Mouse (Mus musculus) CH12.LX (cell line): Measurements from ENCODE around the gene Rps6ka2. TPM values are rescaled to one million over a fixed set of nuclear protein-coding genes. Genes with fewer than 3 reads are reported as not detected.
A peak's percentile ranks its signal among the peaks of the same experiment; 100 is the strongest.

Source experiments
- DNase-seq: peaks from one replicate; pipeline ENCODE4 v3.0.0-alpha.2; 2013; ENCODE audit errors: extremely low read depth
- H3K27ac ChIP-seq: 2 replicates; pipeline ENCODE4 v1.5.1; 2012; ENCODE audit warnings: low read depth, mild to moderate bottlenecking, control low read depth, moderate library complexity; ENCODE audit not compliant: insufficient read depth
- H3K27me3 ChIP-seq: replicated peaks from 2 replicates; pipeline ENCODE3; 2012; ENCODE audit warnings: inconsistent platforms
- H3K36me3 ChIP-seq, 2 experiments: replicated peaks in 1 of 2; 2 replicates each; pipeline versions ENCODE3 to v1.6.1; 2012; ENCODE audit warnings: inconsistent platforms in 1 of 2, low read length in 1 of 2, mild to moderate bottlenecking in 1 of 2, mixed read lengths in 1 of 2, moderate library complexity in 1 of 2; ENCODE audit not compliant: control insufficient read depth in 1 of 2, insufficient read depth in 1 of 2
- H3K4me1 ChIP-seq, 2 experiments: 2 replicates each; pipeline ENCODE4 v1.6.1; 2012; ENCODE audit warnings: inconsistent platforms in 1 of 2, moderate library complexity in 1 of 2; ENCODE audit not compliant: insufficient read depth in 2 of 2, control insufficient read depth in 1 of 2
- H3K4me2 ChIP-seq: 2 replicates; pipeline ENCODE4 v1.6.1; 2012; ENCODE audit warnings: low read depth, mild to moderate bottlenecking, control low read depth; ENCODE audit not compliant: poor library complexity, insufficient read depth, severe bottlenecking
- H3K4me3 ChIP-seq, 3 experiments: fragments of 150-350 bp in 1 of 3; sonication (generic) in 1 of 3; replicated peaks in 1 of 3; 2 replicates each; pipeline versions ENCODE3 to v1.5.1; 2011 to 2012; ENCODE audit warnings: low read depth in 2 of 3, low read length in 2 of 3, mild to moderate bottlenecking in 2 of 3, moderate library complexity in 2 of 3, control low read depth in 1 of 3, improper control_type of control experiment in 1 of 3, inconsistent platforms in 1 of 3, mixed read lengths in 1 of 3; ENCODE audit not compliant: poor library complexity in 1 of 3
- H3K79me2 ChIP-seq: replicated peaks from 2 replicates; pipeline ENCODE4 v1.6.1; 2012; ENCODE audit warnings: mild to moderate bottlenecking, moderate library complexity; ENCODE audit not compliant: control insufficient read depth, poor library complexity, insufficient read depth, severe bottlenecking; ENCODE audit errors: extremely low read depth
- H3K9ac ChIP-seq: 2 replicates; pipeline ENCODE4 v1.6.1; 2012; ENCODE audit warnings: low read depth, mild to moderate bottlenecking, control low read depth, moderate library complexity; ENCODE audit not compliant: insufficient read depth
- H3K9me3 ChIP-seq: replicated peaks from 2 replicates; pipeline ENCODE3; 2012; ENCODE audit warnings: low read length, inconsistent platforms, mixed read lengths
- BHLHE40 ChIP-seq: IDR thresholded peaks from 2 replicates; pipeline ENCODE4 v1.6.1; 2011; ENCODE audit warnings: mild to moderate bottlenecking, low read depth, low read length, improper control_type of control experiment
- CHD1 ChIP-seq: IDR thresholded peaks from 2 replicates; pipeline ENCODE4 v1.6.1; 2012; ENCODE audit warnings: low read depth, low read length, improper control_type of control experiment, inconsistent platforms
- CHD2 ChIP-seq: IDR thresholded peaks from 2 replicates; pipeline ENCODE4 v1.6.1; 2011; ENCODE audit warnings: low read length, improper control_type of control experiment
- CTCF ChIP-seq, 2 experiments: IDR thresholded peaks in 1 of 2; conservative IDR thresholded peaks in 1 of 2; 2 replicates each; pipeline ENCODE4 v1.5.1; 2011 to 2012; ENCODE audit warnings: low read depth in 2 of 2, low read length in 2 of 2, improper control_type of control experiment in 1 of 2, inconsistent platforms in 1 of 2, mild to moderate bottlenecking in 1 of 2, moderate library complexity in 1 of 2
- E2F4 ChIP-seq: IDR thresholded peaks from 2 replicates; pipeline ENCODE4 v1.6.1; 2011; ENCODE audit warnings: low read depth, low read length, improper control_type of control experiment; ENCODE audit not compliant: insufficient replicate concordance
- ELF1 ChIP-seq: IDR thresholded peaks from 2 replicates; pipeline ENCODE4 v1.6.1; 2014; ENCODE audit warnings: low read depth, mild to moderate bottlenecking, inconsistent platforms, low read length, improper control_type of control experiment
- ETS1 ChIP-seq: conservative IDR thresholded peaks from 2 replicates; pipeline ENCODE4 v1.6.1; 2012; ENCODE audit warnings: low read depth, mild to moderate bottlenecking, inconsistent platforms, low read length, improper control_type of control experiment, moderate library complexity
- HCFC1 ChIP-seq: IDR thresholded peaks from 2 replicates; pipeline ENCODE4 v1.6.1; 2012; ENCODE audit warnings: low read depth, mild to moderate bottlenecking, inconsistent platforms, low read length, improper control_type of control experiment
- JUND ChIP-seq: conservative IDR thresholded peaks from 2 replicates; pipeline ENCODE4 v1.6.1; 2011; ENCODE audit warnings: low read depth, low read length, improper control_type of control experiment
- MAX ChIP-seq: IDR thresholded peaks from 2 replicates; pipeline ENCODE4 v1.6.1; 2011; ENCODE audit warnings: low read length, improper control_type of control experiment
- RAD21 ChIP-seq: IDR thresholded peaks from 2 replicates; pipeline ENCODE4 v1.6.1; 2011; ENCODE audit warnings: low read depth, mild to moderate bottlenecking, low read length, improper control_type of control experiment, moderate library complexity
- TBP ChIP-seq: conservative IDR thresholded peaks from 2 replicates; pipeline ENCODE4 v1.6.1; 2011; ENCODE audit warnings: low read depth, low read length, improper control_type of control experiment
- USF1 ChIP-seq: IDR thresholded peaks from 2 replicates; pipeline ENCODE4 v1.6.1; 2014; ENCODE audit warnings: low read depth, mild to moderate bottlenecking, inconsistent platforms, low read length, improper control_type of control experiment
- USF2 ChIP-seq: conservative IDR thresholded peaks from 2 replicates; pipeline ENCODE4 v1.6.1; 2011; ENCODE audit warnings: low read depth, low read length, improper control_type of control experiment
- dilution Hi-C: fragments of 300-500 bp; cut with MboI; formaldehyde crosslinking; loops from 2 replicates; pipeline ENCODE4 v1.14.3; 2020; ENCODE audit warnings: low sequenced_read_pairs; ENCODE audit not compliant: extremely low pct_unique_long_range_greater_than_20kb, extremely low pct_ligation_motif_present
- in situ Hi-C: fragments of 300-500 bp; cut with MboI; formaldehyde crosslinking; loops from 3 replicates; pipeline ENCODE4 v1.14.3; 2019; ENCODE audit warnings: low sequenced_read_pairs, low pct_ligation_motif_present, low pct_unique_long_range_greater_than_20kb, mixed read lengths
- polyA plus RNA-seq: library from polyadenylated mRNA; unstranded; fragments of >175 nt; gene quantifications from 2 replicates; pipeline ENCODE4 v1.2.1, GENCODE M21; 2012; ENCODE audit warnings: low read depth; ENCODE audit not compliant: insufficient read length
- total RNA-seq, 2 experiments: library from RNA; depleted of rRNA; stranded (reverse); fragments of 300-350 nt in 1 of 2; fragments of >200 nt in 1 of 2; gene quantifications; 2 replicates each; pipeline ENCODE4 v1.2.3; 2012 to 2014

Rps6ka2 gene
- total and polyA plus RNA-seq, 3 experiments: 0.64 to 1.4 (median 0.91) TPM

- no peak overlapping the region for H3K4me3 ChIP-seq
- H3K9ac ChIP-seq: no peak overlapping the region
- H3K27ac ChIP-seq: no peak overlapping the region
- no peak for DNase-seq
- H3K27me3 ChIP-seq: no peaks in the 10 kb centered on the region
- no peaks in the 10 kb centered on the region for H3K36me3 ChIP-seq
- in situ Hi-C loops (no loop called here), dilution Hi-C loops (no loop called here)
- TF ChIP-seq RAD21 (no peak), CHD1 (no peak)
- no peaks in the 10 kb centered on the region for H3K79me2 ChIP-seq
- H3K4me2 ChIP-seq: no peak overlapping the region
- peaks cover 14 to 39% of the 10 kb centered on the region in 2 experiments for H3K4me1 ChIP-seq
- no peaks in the 10 kb centered on the region for H3K9me3 ChIP-seq
Observed at GRCm38 (mm10) chr17:7233197-7233596, 63.3 kb downstream of the Rps6ka2 start.

DNA sequence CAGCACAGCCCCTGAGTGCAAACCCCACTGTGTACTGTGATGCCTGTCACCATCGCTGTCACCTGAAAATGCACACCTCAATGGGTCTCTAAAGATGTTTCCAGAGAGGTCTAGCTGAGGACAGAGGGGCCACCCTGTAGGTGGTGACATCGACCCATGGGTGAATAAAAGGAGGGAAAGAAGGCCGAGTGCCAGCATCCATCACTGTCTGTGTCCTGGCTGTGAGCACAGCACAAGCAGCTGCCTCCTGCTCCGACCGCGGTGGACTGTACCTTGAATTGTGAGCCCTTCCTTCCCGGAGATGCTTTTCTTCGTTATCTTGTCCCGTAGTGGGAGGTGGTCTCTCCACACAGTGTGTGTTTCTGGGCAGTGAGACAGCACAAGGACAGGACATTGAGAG, 67.8 kb downstream of the Rps6ka2 start:
- TF ChIP-seq E2F4 (no peak), CTCF (conservative IDR thresholded peaks at IDR 0.05 in 1 of 2, IDR thresholded peaks at IDR 0.05 in 1 of 2; ENCODE audit: low read depth in 2 of 2, low read length in 2 of 2) (no peak), ETS1 (no peak), CHD1 (no peak), CHD2 (no peak)
- in situ Hi-C loops: no loop called here
- no peak overlapping the region for H3K27ac ChIP-seq

DNA sequence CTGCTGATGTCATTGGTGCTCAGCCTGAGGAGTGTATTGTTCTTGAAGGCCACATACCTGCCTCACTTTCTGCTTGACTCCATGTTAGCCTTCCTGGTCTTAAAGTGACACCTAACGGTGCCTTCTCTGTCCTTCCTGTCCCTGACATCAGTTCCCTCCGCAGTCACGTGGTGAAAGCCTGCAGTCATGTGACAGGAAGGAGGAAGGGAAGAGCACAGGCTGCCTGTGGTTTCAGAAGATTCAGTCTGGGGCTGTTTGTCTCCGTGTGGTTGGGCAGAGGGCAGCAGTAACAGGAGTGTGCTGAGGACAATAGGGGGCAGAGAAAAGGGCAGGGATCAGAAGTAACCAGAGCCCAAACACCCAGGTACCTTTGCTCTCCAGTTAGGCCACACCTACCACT, 68.9 kb downstream of the Rps6ka2 start:
- Histone ChIP-seq H3K4me2 (no peak overlapping the region), H3K9me3 (no peaks in the 10 kb centered on the region), H3K79me2 (no peaks in the 10 kb centered on the region), H3K27ac (no peak overlapping the region), H3K9ac (no peak overlapping the region), H3K27me3 (no peaks in the 10 kb centered on the region)
- in situ Hi-C loops: no loop called here
- dilution Hi-C loops: no loop called here
- DNase-seq: peak; percentile 51
- TF ChIP-seq BHLHE40 (peak; percentile 72), CHD1 (no peak), MAX (peak; percentile 83), ELF1 (peak; percentile 79), RAD21 (peak; percentile 20), USF1 (peak; percentile 88), HCFC1 (peak; percentile 50), TBP (no peak), JUND (no peak), USF2 (peak; percentile 92), ETS1 (no peak), CTCF (conservative IDR thresholded peaks at IDR 0.05 in 1 of 2, IDR thresholded peaks at IDR 0.05 in 1 of 2; ENCODE audit: low read depth in 2 of 2, low read length in 2 of 2) (peak in 1 of 2 experiments; percentile 24; a peak in 1 of 4 replicates)
- TF ChIP-seq, all 38 proteins: peak for 8
- H3K36me3 ChIP-seq: no peaks in the 10 kb centered on the region
- H3K4me3 ChIP-seq: no peak overlapping the region
- peaks cover 15 to 52% of the 10 kb centered on the region in 2 experiments for H3K4me1 ChIP-seq

More for the DNA sequence above, 67.8 kb downstream of the Rps6ka2 start:
- no peak for DNase-seq
- dilution Hi-C loops: no loop called here
- Histone ChIP-seq H3K79me2 (no peaks in the 10 kb centered on the region), H3K9ac (no peak overlapping the region), H3K9me3 (no peaks in the 10 kb centered on the region), H3K4me2 (no peak overlapping the region), H3K4me3 (no peak overlapping the region), H3K4me1 (peaks cover 15 to 52% of the 10 kb centered on the region in 2 experiments), H3K27me3 (no peaks in the 10 kb centered on the region), H3K36me3 (no peaks in the 10 kb centered on the region)
